Comparison of ENCODE assay signal across 8 mouse cellular contexts in genomic region chr13:92751726-92752565, GRCm38 (mm10). TPM values are rescaled to one million over a fixed set of nuclear protein-coding genes. Genes with fewer than 3 reads are reported as not detected.
DNase-seq lines count a peak whose midpoint lies in the region; ATAC-seq and TF ChIP-seq lines count a peak whose summit lies in the region.

No protein-coding gene starts in this region.

- no peak overlapping the region for H3K4me2 ChIP-seq in limb, embryonic 12.5 days
- H3K4me2 ChIP-seq in myocyte (ENCODE audit: low read depth): peak overlapping the region; percentile 61

- no peak overlapping the region for H3K4me3 ChIP-seq in limb, embryonic 12.5 days (replicated peaks)
- H3K4me3 ChIP-seq in myocyte: no peak overlapping the region

- 57% methylated on average over 21 of the region's 21 CpGs for WGBS in limb, embryonic 12.5 days

- no peaks in the 10 kb centered on the region for H3K36me3 ChIP-seq in limb, embryonic 12.5 days
- no peaks in the 10 kb centered on the region for H3K36me3 ChIP-seq in myocyte (ENCODE audit: control insufficient read depth, insufficient read depth)

- H3ac ChIP-seq in myocyte (ENCODE audit: control insufficient read depth, insufficient read length): no peak overlapping the region

- no peaks in the 10 kb centered on the region for H3K9me3 ChIP-seq in limb, embryonic 12.5 days

- peaks cover 9% of the 10 kb centered on the region; the same call in 1 of the 2 replicates for H3K4me1 ChIP-seq in limb, embryonic 12.5 days (replicated peaks)

- ATAC-seq in limb, embryonic 12.5 days (ENCODE audit: insufficient number of reproducible peaks, insufficient read depth, low FRiP score, low TSS enrichment, low read depth): peak; percentile 23; the same call in 1 of the 2 replicates

- H3K27me3 ChIP-seq in limb, embryonic 12.5 days: no peaks in the 10 kb centered on the region
- no peaks in the 10 kb centered on the region for H3K27me3 ChIP-seq in myocyte (ENCODE audit: control insufficient read depth, insufficient read depth, insufficient read length)

- no peaks in the 10 kb centered on the region for H3K79me2 ChIP-seq in myocyte (ENCODE audit: control insufficient read depth, insufficient read depth)

- H3K27ac ChIP-seq in limb, embryonic 12.5 days: 0 out of 2 replicates have a peak overlapping the region, but pooled peaks have one; percentile 17

- DNase-seq in 3134 (ENCODE audit: extremely low read depth, insufficient read length, low spot score): peak; percentile 78
- peak; percentile 92 for DNase-seq in adrenal gland, adult 2 months
- DNase-seq in embryo, embryonic 9.5 days (ENCODE audit: extremely low spot score): peak; percentile 77
- peak; percentile 65 for DNase-seq in gonadal fat pad, adult 2 months (ENCODE audit: low read depth)
- peak; percentile 52 to 68 for DNase-seq in kidney, adult 8-10 months
- DNase-seq in telencephalon, adult 2 months (ENCODE audit: low read depth, low spot score): peak; percentile 97

- H3K9ac ChIP-seq in limb, embryonic 12.5 days (replicated peaks): no peak overlapping the region

- TF ChIP-seq POLR2A in myocyte (IDR thresholded peaks at IDR 0.05; ENCODE audit: insufficient read length, low read depth): no peak

TF ChIP-seq in myocyte, 11 proteins besides CTCF, POLR2A, EP300 and RAD21:
- TF ChIP-seq TCF12 (IDR thresholded peaks at IDR 0.05; ENCODE audit: insufficient read depth, poor library complexity, severe bottlenecking): no peak
- no peak for TF ChIP-seq MAX (IDR thresholded peaks at IDR 0.05; ENCODE audit: low read depth)
- TF ChIP-seq E2F4 (IDR thresholded peaks at IDR 0.05; ENCODE audit: insufficient read depth): no peak
- TF ChIP-seq CEBPB (IDR thresholded peaks at IDR 0.05; ENCODE audit: insufficient read depth, poor library complexity, severe bottlenecking): no peak
- no peak for TF ChIP-seq TCF3 (IDR thresholded peaks at IDR 0.05; ENCODE audit: insufficient read length, low read depth)
- TF ChIP-seq SRF (IDR thresholded peaks at IDR 0.05; ENCODE audit: control insufficient read depth, insufficient read length, low read depth): no peak

RNA-seq across cellular contexts. Expression of gene Thbs4, which starts 42.7 kb away (rescaled TPM):
- total RNA-seq in adrenal gland, adult 2 months (2021): 1 to 10 TPM; 2.7 to 3.6 TPM
- 1.3 and 1.5 TPM in 2 replicates for polyA plus RNA-seq in adrenal gland, adult 2 months (2012; rRNA removed)
- polyA plus RNA-seq in gonadal fat pad, adult 2 months (2012; rRNA removed): 0.45 and 0.46 TPM in 2 replicates
- 2.9 and 4.1 TPM in 2 replicates for polyA plus RNA-seq in limb, embryonic 12.5 days (2016; fragmentation: Nextera tagmentation; extraction: Ambion mirVana)
- not detected for polyA plus RNA-seq in myocyte (2012; fragmentation: generic; extraction: Trizol)
